Mouse (Mus musculus): ENCODE measurements around the gene Gm16485.
A peak's percentile ranks its signal among the peaks of the same experiment; 100 is the strongest.

Gene Gm16485

GRCm38 (mm10) chr9:8971491-8971890 lies at the start of gene Gm16485:
Gene Gm16485, plus strand, starts transcription at chr9:8971791.
- DNase-seq (ENCODE audit: low spot score in 2 of 2): no peak

- DNase-seq (ENCODE audit: low spot score in 2 of 2): no peak
These were observed 44.0 kb upstream of the Gm16485 start for GRCm38 (mm10) chr9:8927561-8927960.

DNA sequence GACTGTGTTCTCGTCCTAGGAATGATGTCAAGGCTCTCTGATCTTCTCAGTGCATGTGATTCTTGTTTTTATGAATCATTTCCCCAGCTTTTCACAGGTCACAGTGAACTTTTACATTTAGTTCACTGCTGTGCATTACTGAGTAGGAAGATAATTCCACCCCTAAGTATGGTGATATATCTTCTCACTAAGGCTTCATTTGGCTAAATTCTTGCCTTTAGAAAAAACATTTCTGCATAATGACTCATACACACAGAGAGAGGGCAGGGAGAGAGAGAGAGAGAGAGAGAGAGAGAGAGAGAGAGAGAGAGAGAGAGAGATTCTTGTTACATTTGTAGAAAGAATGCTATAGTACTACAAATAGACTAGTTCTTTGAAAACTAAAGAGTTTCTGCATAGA lies 33.8 kb upstream of the Gm16485 start:
- DNase-seq (ENCODE audit: low spot score in 2 of 2): no peak

DNA sequence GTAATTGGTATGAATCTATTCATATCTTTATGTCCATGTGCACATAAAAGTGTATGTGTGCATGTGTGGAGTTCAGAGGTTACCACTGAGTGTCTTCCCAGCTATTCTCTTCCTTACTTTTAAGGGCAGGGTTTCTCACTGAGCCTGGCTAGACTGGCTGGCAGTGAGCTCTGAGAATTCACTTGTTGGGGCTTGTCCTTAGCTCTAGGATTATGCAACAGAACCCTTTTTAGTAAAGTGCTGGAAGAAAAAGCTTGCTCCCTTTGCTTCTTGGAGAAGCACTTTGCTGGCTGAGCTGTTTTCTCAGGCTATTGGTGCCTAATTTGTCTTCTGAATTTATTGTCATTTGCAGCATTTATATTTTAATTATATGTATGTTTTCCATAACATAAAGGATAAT lies 18.3 kb upstream of the Gm16485 start:
- DNase-seq (ENCODE audit: low spot score in 2 of 2): no peak

DNA sequence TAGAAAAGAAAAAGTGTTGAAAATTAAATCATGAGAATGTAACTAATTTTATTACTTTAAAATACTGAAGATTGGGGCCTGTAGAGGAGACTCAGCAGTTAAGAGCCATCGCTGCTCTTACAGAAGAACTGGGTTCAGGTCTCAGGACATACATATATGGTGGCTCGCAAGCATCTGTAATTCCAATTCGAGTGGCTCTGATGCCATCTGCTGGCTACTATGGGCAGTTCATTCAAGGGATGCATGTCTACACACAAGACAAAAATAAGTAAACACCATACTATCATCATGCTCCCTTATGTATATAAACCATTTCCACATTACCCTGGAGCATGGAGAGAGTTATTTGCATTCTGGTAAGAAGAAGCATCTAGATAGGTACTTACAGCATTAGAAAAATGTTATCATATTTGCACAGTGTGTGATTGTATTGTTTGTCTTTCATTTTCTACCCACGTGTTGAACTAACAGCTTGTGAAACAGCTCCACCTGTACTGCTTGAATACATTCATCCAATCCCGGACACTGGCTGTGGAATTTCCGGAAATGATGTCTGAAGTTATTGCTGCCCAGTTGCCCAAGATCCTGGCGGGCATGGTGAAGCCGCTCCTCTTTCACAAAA lies 7.0 kb upstream of the Gm16485 start:
- DNase-seq (ENCODE audit: low spot score in 2 of 2): peak in 1 of 2 experiments; percentile 31

GRCm38 (mm10) chr9:8970240-8970639 lies 1.4 kb upstream of the Gm16485 start:
- no peak for DNase-seq (ENCODE audit: low spot score in 2 of 2)

DNA sequence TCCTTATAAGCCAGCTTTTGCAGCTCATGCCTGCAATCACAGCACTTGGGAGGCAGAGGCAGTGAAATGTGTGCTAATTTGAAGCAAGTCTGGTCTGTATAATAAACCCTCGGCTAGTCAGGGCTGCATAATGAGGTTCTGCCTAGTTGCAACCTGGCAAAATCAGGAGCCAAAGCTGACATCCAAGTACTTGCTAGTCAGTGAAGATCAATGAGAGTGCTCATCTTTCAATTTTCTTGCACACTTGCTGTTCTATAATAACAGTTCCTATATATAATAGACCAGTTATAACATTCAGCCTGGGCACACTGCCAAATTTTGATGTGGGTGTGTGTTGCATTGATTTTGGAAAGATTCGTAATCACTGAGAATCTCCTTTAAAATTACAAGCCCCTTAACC lies 6.2 kb downstream of the Gm16485 start:
- peak; percentile 77 to 80 for DNase-seq (ENCODE audit: low spot score in 2 of 2)

DNA sequence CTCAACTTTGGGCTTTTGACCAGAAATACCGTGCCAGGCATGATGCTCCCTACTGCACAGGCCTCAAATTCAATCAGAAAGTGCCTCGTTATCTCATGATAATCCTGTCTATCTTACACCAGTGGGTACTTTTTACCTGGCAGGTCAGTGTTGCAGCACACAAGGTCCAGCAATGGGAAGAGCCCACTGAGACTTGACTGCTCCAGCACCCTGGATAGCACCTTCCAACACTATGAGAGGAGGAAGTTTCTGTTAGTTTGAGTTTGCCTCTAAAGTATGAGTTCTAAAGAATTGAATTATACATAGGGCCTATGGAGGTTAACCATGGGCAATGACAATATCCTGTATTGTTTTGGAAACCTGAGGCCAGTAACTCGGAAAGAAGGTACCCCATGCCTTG lies 10.7 kb downstream of the Gm16485 start:
- no peak for DNase-seq (ENCODE audit: low spot score in 2 of 2)

- no peak for DNase-seq (ENCODE audit: low spot score in 2 of 2)
These were observed 24.9 kb downstream of the Gm16485 start for GRCm38 (mm10) chr9:8996494-8996893.

- no peak for DNase-seq (ENCODE audit: low spot score in 2 of 2)
These were observed 29.6 kb downstream of the Gm16485 start for GRCm38 (mm10) chr9:9001170-9001569.

- no peak for DNase-seq (ENCODE audit: low spot score in 2 of 2)
These were observed 43.5 kb downstream of the Gm16485 start for GRCm38 (mm10) chr9:9015108-9015507.
